Mouse (Mus musculus) thymus, postnatal 4 days (tissue): ENCODE results near the gene Rpl26.

Experiments
- DNase-seq: peaks from one replicate; pipeline ENCODE4 v3.0.0; 2021

Gene Rpl26

GRCm38 (mm10) chr11:68901351-68902046 is at the start of gene Rpl26:
TSS of gene Rpl26 (plus strand) at chr11:68901583.
- peak; percentile 98 for DNase-seq

- DNase-seq = no peak
Measured at GRCm38 (mm10) chr11:68851644-68852485, 49.5 kb upstream of the Rpl26 start.

GRCm38 (mm10) chr11:68852486-68852901 is 48.9 kb upstream of the Rpl26 start:
- DNase-seq = peak; percentile 68

GRCm38 (mm10) chr11:68852932-68853409 is 48.4 kb upstream of the Rpl26 start:
- peak; percentile 100 for DNase-seq

GRCm38 (mm10) chr11:68853611-68854401 is 47.6 kb upstream of the Rpl26 start:
- peak; percentile 19 for DNase-seq

- no peak for DNase-seq
Measured at GRCm38 (mm10) chr11:68854621-68855020, 46.8 kb upstream of the Rpl26 start.

GRCm38 (mm10) chr11:68857329-68857728 is 44.1 kb upstream of the Rpl26 start:
- DNase-seq = no peak

- no peak for DNase-seq
Measured at GRCm38 (mm10) chr11:68859943-68860593, 41.3 kb upstream of the Rpl26 start.

- DNase-seq = no peak
Measured at GRCm38 (mm10) chr11:68862260-68862659, 39.1 kb upstream of the Rpl26 start.

GRCm38 (mm10) chr11:68863631-68864091 is 37.7 kb upstream of the Rpl26 start:
- no peak for DNase-seq

- DNase-seq = no peak
Measured at GRCm38 (mm10) chr11:68864544-68865189, 36.7 kb upstream of the Rpl26 start.

GRCm38 (mm10) chr11:68871277-68871676 is 30.1 kb upstream of the Rpl26 start:
- no peak for DNase-seq

- peak; percentile 23 for DNase-seq
Measured at GRCm38 (mm10) chr11:68871748-68872147, 29.6 kb upstream of the Rpl26 start, which contains the start of gene Ndel1. TSS of gene Ndel1 (minus strand) at chr11:68871858.

- DNase-seq = peak; percentile 74
Measured at GRCm38 (mm10) chr11:68874841-68875240, 26.5 kb upstream of the Rpl26 start.

GRCm38 (mm10) chr11:68878811-68879210 is 22.6 kb upstream of the Rpl26 start:
- no peak for DNase-seq

- no peak for DNase-seq
Measured at GRCm38 (mm10) chr11:68882107-68882506, 19.3 kb upstream of the Rpl26 start.

GRCm38 (mm10) chr11:68883843-68884242 is 17.5 kb upstream of the Rpl26 start:
- no peak for DNase-seq

- DNase-seq = no peak
Measured at GRCm38 (mm10) chr11:68884368-68884767, 17.0 kb upstream of the Rpl26 start.

GRCm38 (mm10) chr11:68886091-68886490 is 15.3 kb upstream of the Rpl26 start:
- no peak for DNase-seq

- no peak for DNase-seq
Measured at GRCm38 (mm10) chr11:68888253-68888652, 13.1 kb upstream of the Rpl26 start, which contains the start of gene Rnf222. TSS of gene Rnf222 (plus strand) at chr11:68888553.

- DNase-seq = no peak
Measured at GRCm38 (mm10) chr11:68888653-68889052, 12.7 kb upstream of the Rpl26 start.

- DNase-seq = no peak
Measured at GRCm38 (mm10) chr11:68890625-68891024, 10.8 kb upstream of the Rpl26 start.
